Mouse (Mus musculus) cortical plate, adult 2 months (tissue): Measurements from ENCODE around the gene Ap5z1.

Experiments
- CTCF ChIP-seq: fragments of 200-500 bp; IDR thresholded peaks from 2 replicates; pipeline ENCODE4 v1.5.1; 2011; ENCODE audit warnings: mild to moderate bottlenecking, control low read depth, low read length; ENCODE audit not compliant: insufficient read depth; ENCODE audit errors: extremely low read depth
- POLR2A ChIP-seq: fragments of 200-500 bp; IDR thresholded peaks from 2 replicates; pipeline ENCODE4 v1.6.1; 2011; ENCODE audit warnings: mild to moderate bottlenecking, low read length, control low read depth; ENCODE audit not compliant: insufficient read depth; ENCODE audit errors: extremely low read depth

GRCm38 (mm10) chr5:142520360-142520759 is 56.6 kb downstream of the Ap5z1 start:
- TF ChIP-seq CTCF (no peak), POLR2A (no peak)
